In genomic region chr10:19053524-19053923, GRCm38 (mm10) we compare ENCODE assay signal across 25 mouse cellular contexts. TPM values are rescaled to one million over a fixed set of nuclear protein-coding genes. Genes with fewer than 3 reads are reported as not detected.
DNase-seq lines count a peak whose midpoint lies in the region; ATAC-seq lines count a peak whose summit lies in the region.
"Had no signal": no experiment of that assay in that cellular context is flagged by ENCODE, and none has a peak within 500 bp of the region (broad histone marks: within the 10 kb centered on the region; RNA-seq: fewer than 3 reads in every experiment).

No protein-coding gene starts in this region.

- 84% methylated on average over 1 of the region's 1 CpGs for WGBS in hindbrain, embryonic 10.5 days

- H3K9me3 ChIP-seq in hindbrain, embryonic 10.5 days: no peaks in the 10 kb centered on the region
- H3K9me3 ChIP-seq: embryonic facial prominence, embryonic 10.5 days; forebrain, embryonic 10.5 days; liver, embryonic 15.5 days; midbrain, embryonic 10.5 days had no signal

- no peaks in the 10 kb centered on the region for H3K4me1 ChIP-seq in hindbrain, embryonic 10.5 days (replicated peaks)
- H3K4me1 ChIP-seq: embryonic facial prominence, embryonic 10.5 days; forebrain, embryonic 10.5 days; liver, embryonic 15.5 days; midbrain, embryonic 10.5 days had no signal

- no peaks in the 10 kb centered on the region for H3K27me3 ChIP-seq in hindbrain, embryonic 10.5 days (ENCODE audit: insufficient read depth, poor library complexity, severe bottlenecking)
- H3K27me3 ChIP-seq: liver, embryonic 15.5 days; Patski had no signal

- ATAC-seq in monocyte, adult 5-6 weeks (replicated peaks; ENCODE audit: insufficient number of reproducible peaks, low FRiP score, low TSS enrichment, poor library complexity, severe bottlenecking): peak; percentile 99
- ATAC-seq: CD4-positive, CD25-positive, alpha-beta regulatory T cell, adult 4 months; forebrain, postnatal 0 days; Patski had no signal

- H3K27ac ChIP-seq in hindbrain, embryonic 10.5 days: no peak overlapping the region
- H3K27ac ChIP-seq: embryonic facial prominence, embryonic 10.5 days; forebrain, embryonic 10.5 days; kidney, postnatal 0 days; left cerebral cortex, adult 2 months; liver, embryonic 15.5 days; midbrain, embryonic 10.5 days; stomach, postnatal 0 days had no signal

- H3K36me3 ChIP-seq in hindbrain, embryonic 10.5 days: no peaks in the 10 kb centered on the region
- H3K36me3 ChIP-seq: embryonic facial prominence, embryonic 10.5 days; forebrain, embryonic 10.5 days; liver, embryonic 15.5 days; midbrain, embryonic 10.5 days had no signal

- DNase-seq in 3T3-L1 (ENCODE audit: low read depth, low spot score) (peak; percentile 27), 416B (ENCODE audit: low read depth) (peak; percentile 85)
- DNase-seq in fat pad, adult 2 months (ENCODE audit: extremely low read depth, low read depth, low spot score): peak; percentile 8
- no peak for DNase-seq in thymus, postnatal 14 days
- DNase-seq in urinary bladder, postnatal 4 days (ENCODE audit: low spot score in 2 of 2): no peak
- no peak for DNase-seq in hindbrain, embryonic 10.5 days (ENCODE audit: low spot score)
- DNase-seq: adrenal gland, postnatal 36 days; cerebellum, adult 11 months; cerebellum, adult 9-11 months; forebrain, postnatal 0 days; gastrocnemius, postnatal 25 days; heart, postnatal 4 days; kidney, adult 2 months; lung, postnatal 10 days; right cerebral cortex, postnatal 14 days had no signal

- H3K4me3 ChIP-seq in hindbrain, embryonic 10.5 days: no peak overlapping the region
- H3K4me3 ChIP-seq: embryonic facial prominence, embryonic 10.5 days; forebrain, embryonic 10.5 days; left cerebral cortex, adult 2 months; liver, embryonic 15.5 days; midbrain, embryonic 10.5 days had no signal

RNA-seq across cellular contexts. Expression of gene Tnfaip3, which starts 38.1 kb away (rescaled TPM):
- total RNA-seq in monocyte, adult 5-6 weeks (2017): 303 to 429 TPM (median 333 TPM) in 3 replicates
- 1.1 and 1.2 TPM in 2 replicates for polyA plus RNA-seq in hindbrain, embryonic 10.5 days (2016; fragmentation: Nextera tagmentation; extraction: Ambion mirVana)

Comparison
In these comparisons a context has a peak if more than half of its experiments do, and no peak if none do; other contexts are left out.
1. DNase-seq: peak in 3T3-L1 (single experiment), 416B (single experiment) and fat pad, adult 2 months (single experiment); none in thymus, postnatal 14 days (single experiment), urinary bladder, postnatal 4 days (0 of 2) and hindbrain, embryonic 10.5 days (single experiment).